Mouse (Mus musculus) heart, embryonic 11.5 days (tissue): ENCODE data around the gene Gm21885. TPM values are rescaled to one million over a fixed set of nuclear protein-coding genes. Genes with fewer than 3 reads are reported as not detected.

ENCODE experiments used
- ATAC-seq: fragments of 200-750 bp; cut with Nextera tagmentation; replicated peaks from 2 replicates; pipeline ENCODE4 v1.8.0; 2017; ENCODE audit warnings: moderate library complexity; ENCODE audit not compliant: insufficient number of reproducible peaks, low FRiP score, low TSS enrichment
- H3K27ac ChIP-seq: fragments of 300-500 bp; sonication (generic); 2 replicates; pipeline ENCODE4 v1.5.1; 2014; ENCODE audit warnings: mild to moderate bottlenecking, low read depth, low read length
- H3K27me3 ChIP-seq: fragments of 300-500 bp; sonication (generic); 2 replicates; pipeline ENCODE4 v1.6.1; 2014; ENCODE audit warnings: mild to moderate bottlenecking, low read length, mixed read lengths; ENCODE audit not compliant: control insufficient read depth, insufficient read depth
- H3K36me3 ChIP-seq: fragments of 300-500 bp; sonication (generic); 2 replicates; pipeline ENCODE4 v1.6.1; 2014; ENCODE audit warnings: mild to moderate bottlenecking, low read length, moderate library complexity, mixed read lengths; ENCODE audit not compliant: control insufficient read depth, insufficient read depth
- H3K4me1 ChIP-seq: fragments of 300-500 bp; sonication (generic); 2 replicates; pipeline ENCODE4 v1.6.1; 2014; ENCODE audit warnings: low read length; ENCODE audit not compliant: control insufficient read depth, insufficient read depth
- H3K4me2 ChIP-seq: fragments of 300-500 bp; sonication (generic); 2 replicates; pipeline ENCODE4 v1.6.1; 2014; ENCODE audit warnings: mild to moderate bottlenecking, moderate library complexity
- H3K4me3 ChIP-seq: fragments of 300-500 bp; sonication (generic); 2 replicates; pipeline ENCODE4 v1.5.1; 2014; ENCODE audit warnings: low read depth, low read length
- H3K9ac ChIP-seq: fragments of 300-500 bp; sonication (generic); 2 replicates; pipeline ENCODE4 v1.6.1; 2014; ENCODE audit warnings: mild to moderate bottlenecking, low read depth, low read length, moderate library complexity
- H3K9me3 ChIP-seq: fragments of 300-500 bp; sonication (generic); replicated peaks from 2 replicates; pipeline ENCODE4 v1.6.1; 2016; ENCODE audit warnings: low read length; ENCODE audit not compliant: control insufficient read depth
- WGBS: fragments of 180-500 bp; shearing (Covaris S2); extraction: QIAGEN DNeasy Blood & Tissue Kit; methylation state at CpG from one replicate; pipeline ENCODE4 v1.1.7; 2014; ENCODE audit not compliant: insufficient replicate concordance; 5-methylcytosine and 5-hydroxymethylcytosine counted together
- polyA plus RNA-seq: library from polyadenylated mRNA; unstranded; fragments of >200 nt; fragmentation: Nextera tagmentation; extraction: Ambion mirVana; gene quantifications from 2 replicates; pipeline ENCODE4 v1.2.1, GENCODE M21; 2014

The Gm21885 gene
- polyA plus RNA-seq, 1 experiment from 2014 or later = not detected

GRCm38 (mm10) chr11:94274206-94274867, 7.3 kb upstream of the Gm21885 start:
- Histone ChIP-seq H3K4me2 (no peak overlapping the region; the same call in 1 of the 2 replicates), H3K36me3 (no peaks in the 10 kb centered on the region), H3K27me3 (no peaks in the 10 kb centered on the region), H3K9me3 (no peaks in the 10 kb centered on the region), H3K4me3 (no peak overlapping the region), H3K27ac (no peak overlapping the region), H3K9ac (peak overlapping the region; percentile 12; the same call in 1 of the 2 replicates), H3K4me1 (peaks cover 10% of the 10 kb centered on the region)
- 0 out of 2 replicates have a peak, but pooled peaks have one; percentile 31 for ATAC-seq
- WGBS = 63% methylated on average over 10 of the region's 10 CpGs

- Histone ChIP-seq H3K4me3 (no peak overlapping the region), H3K36me3 (no peaks in the 10 kb centered on the region), H3K4me1 (peaks cover 10% of the 10 kb centered on the region), H3K27me3 (no peaks in the 10 kb centered on the region), H3K27ac (no peak overlapping the region), H3K4me2 (no peak overlapping the region), H3K9me3 (no peaks in the 10 kb centered on the region), H3K9ac (no peak overlapping the region)
- 82% methylated on average over 7 of the region's 7 CpGs for WGBS
- ATAC-seq = no peak
Measured at GRCm38 (mm10) chr11:94275226-94275625, 6.4 kb upstream of the Gm21885 start.

- Histone ChIP-seq H3K4me1 (peaks cover 10% of the 10 kb centered on the region), H3K36me3 (no peaks in the 10 kb centered on the region), H3K4me2 (no peak overlapping the region), H3K9ac (no peak overlapping the region), H3K4me3 (no peak overlapping the region), H3K27ac (no peak overlapping the region), H3K9me3 (no peaks in the 10 kb centered on the region), H3K27me3 (no peaks in the 10 kb centered on the region)
- 85% methylated on average over 2 of the region's 2 CpGs for WGBS
- no peak for ATAC-seq
Measured at GRCm38 (mm10) chr11:94275686-94276085, 6.0 kb upstream of the Gm21885 start.

- Histone ChIP-seq H3K27ac (no peak overlapping the region), H3K4me2 (peak overlapping the region; percentile 71), H3K27me3 (no peaks in the 10 kb centered on the region), H3K9ac (peak overlapping the region; percentile 67), H3K36me3 (no peaks in the 10 kb centered on the region), H3K9me3 (no peaks in the 10 kb centered on the region), H3K4me3 (peak overlapping the region; percentile 33), H3K4me1 (peaks cover 10% of the 10 kb centered on the region)
- ATAC-seq = 0 out of 2 replicates have a peak, but pooled peaks have one; percentile 3
- WGBS = 8% methylated on average over 20 of the region's 20 CpGs
Measured at GRCm38 (mm10) chr11:94276869-94277337, 4.8 kb upstream of the Gm21885 start.

- ATAC-seq = no peak
- Histone ChIP-seq H3K27me3 (no peaks in the 10 kb centered on the region), H3K9me3 (no peaks in the 10 kb centered on the region), H3K4me1 (no peaks in the 10 kb centered on the region), H3K4me3 (no peak overlapping the region), H3K9ac (no peak overlapping the region), H3K27ac (no peak overlapping the region), H3K4me2 (no peak overlapping the region), H3K36me3 (peaks cover 11% of the 10 kb centered on the region)
- WGBS = 58% methylated on average over 5 of the region's 5 CpGs
Measured at GRCm38 (mm10) chr11:94282291-94282690, 618 bp downstream of the Gm21885 start.

GRCm38 (mm10) chr11:94283536-94284099, 1.9 kb downstream of the Gm21885 start:
- H3K27me3 ChIP-seq = no peaks in the 10 kb centered on the region

GRCm38 (mm10) chr11:94285886-94286574, 4.4 kb downstream of the Gm21885 start:
- no peaks in the 10 kb centered on the region for H3K9me3 ChIP-seq
- H3K4me1 ChIP-seq = no peaks in the 10 kb centered on the region
- no peaks in the 10 kb centered on the region for H3K27me3 ChIP-seq
- H3K36me3 ChIP-seq = peaks cover 34% of the 10 kb centered on the region
- H3K27ac ChIP-seq = no peak overlapping the region
- no peak for ATAC-seq
- no peak overlapping the region for H3K4me2 ChIP-seq
- H3K4me3 ChIP-seq = no peak overlapping the region
- H3K9ac ChIP-seq = no peak overlapping the region
- whole genome bisulfite sequencing = 91% methylated on average over 11 of the region's 11 CpGs

More at GRCm38 (mm10) chr11:94283536-94284099, 1.9 kb downstream of the Gm21885 start:
- ATAC-seq = no peak
- Histone ChIP-seq H3K36me3 (peaks cover 21% of the 10 kb centered on the region), H3K9ac (no peak overlapping the region), H3K9me3 (no peaks in the 10 kb centered on the region), H3K27ac (no peak overlapping the region), H3K4me3 (no peak overlapping the region), H3K4me2 (no peak overlapping the region), H3K4me1 (no peaks in the 10 kb centered on the region)
- WGBS = 88% methylated on average over 6 of the region's 6 CpGs

- no peaks in the 10 kb centered on the region for H3K9me3 ChIP-seq
- H3K27me3 ChIP-seq = no peaks in the 10 kb centered on the region
- H3K4me3 ChIP-seq = no peak overlapping the region
- no peak overlapping the region for H3K27ac ChIP-seq
- H3K4me2 ChIP-seq = no peak overlapping the region
- ATAC-seq = no peak
- WGBS = 90% methylated on average over 5 of the region's 5 CpGs
- no peaks in the 10 kb centered on the region for H3K4me1 ChIP-seq
- peaks cover 34% of the 10 kb centered on the region for H3K36me3 ChIP-seq
- H3K9ac ChIP-seq = no peak overlapping the region
Measured at GRCm38 (mm10) chr11:94287105-94287504, 5.4 kb downstream of the Gm21885 start.
